Mouse (Mus musculus): Measurements from ENCODE around the gene Trhr2.

Gene Trhr2

DNA sequence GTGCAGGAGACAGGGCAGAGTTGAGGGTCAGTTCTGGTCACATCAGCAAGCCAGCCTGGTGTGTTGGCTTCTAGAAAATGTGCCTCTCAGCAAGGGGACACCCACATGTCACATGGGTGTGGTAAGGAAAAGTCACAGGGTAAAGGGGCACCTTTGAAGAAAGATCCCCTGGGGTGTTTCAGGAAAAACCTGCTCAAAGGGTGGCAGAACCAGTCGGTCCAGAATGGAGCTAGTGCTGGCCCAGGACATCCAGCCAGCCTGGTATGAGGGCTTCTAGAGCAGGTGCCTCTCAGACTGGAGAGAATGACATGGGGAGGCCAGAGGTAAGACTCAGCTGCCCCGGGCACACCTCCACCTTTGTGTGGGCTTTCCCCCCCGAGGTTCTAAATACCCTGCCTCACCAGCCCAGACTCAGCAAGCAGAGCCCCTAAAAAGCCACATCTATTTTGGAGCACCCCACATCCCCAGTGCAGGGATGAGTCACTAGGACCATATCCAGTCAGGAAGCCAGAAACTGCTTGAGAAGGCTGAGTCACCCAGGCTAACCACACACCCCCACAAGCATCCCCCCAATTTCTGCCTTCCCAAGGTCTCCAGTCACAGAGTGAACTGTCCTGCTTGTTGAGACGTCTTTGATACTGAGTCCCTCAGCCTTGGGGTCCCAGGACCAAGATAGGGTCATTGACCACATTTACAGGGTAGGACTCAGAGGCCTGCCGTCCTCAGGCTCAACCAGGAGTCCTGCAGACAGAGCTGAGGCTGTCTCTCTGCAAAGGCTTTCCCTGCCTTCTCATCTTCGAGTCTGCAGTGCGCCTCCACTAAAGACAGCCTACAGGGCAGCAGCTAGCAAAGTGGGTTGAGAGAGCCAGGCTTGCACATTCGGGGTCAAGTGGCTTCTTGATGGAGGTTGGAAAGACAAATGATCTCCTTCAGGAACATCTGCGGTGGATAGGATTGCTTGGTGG lies 4.6 kb downstream of the Trhr2 start:
- DNase-seq (ENCODE audit: inconsistent ontology term): peak; percentile 50

DNA sequence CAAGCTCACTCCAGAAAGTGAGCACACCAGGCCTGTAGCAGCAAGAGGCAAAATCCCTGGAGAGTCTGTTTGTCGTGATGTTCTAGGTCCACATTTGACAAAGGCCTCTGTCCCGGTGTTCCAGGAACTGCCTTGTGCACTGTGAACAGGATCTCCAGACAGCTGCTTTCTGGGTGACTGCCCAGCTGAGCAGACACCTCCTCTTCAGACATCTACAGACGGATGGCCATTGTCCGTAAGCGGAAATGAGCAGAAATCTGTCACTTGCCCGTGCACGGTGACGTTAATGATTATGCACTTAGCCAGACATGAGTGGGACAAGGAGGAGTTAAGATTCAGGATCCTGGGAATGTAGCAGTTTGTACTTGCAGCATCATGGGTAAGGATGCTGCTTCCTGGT lies 6.4 kb downstream of the Trhr2 start:
- no peak for DNase-seq (ENCODE audit: inconsistent ontology term)

DNA sequence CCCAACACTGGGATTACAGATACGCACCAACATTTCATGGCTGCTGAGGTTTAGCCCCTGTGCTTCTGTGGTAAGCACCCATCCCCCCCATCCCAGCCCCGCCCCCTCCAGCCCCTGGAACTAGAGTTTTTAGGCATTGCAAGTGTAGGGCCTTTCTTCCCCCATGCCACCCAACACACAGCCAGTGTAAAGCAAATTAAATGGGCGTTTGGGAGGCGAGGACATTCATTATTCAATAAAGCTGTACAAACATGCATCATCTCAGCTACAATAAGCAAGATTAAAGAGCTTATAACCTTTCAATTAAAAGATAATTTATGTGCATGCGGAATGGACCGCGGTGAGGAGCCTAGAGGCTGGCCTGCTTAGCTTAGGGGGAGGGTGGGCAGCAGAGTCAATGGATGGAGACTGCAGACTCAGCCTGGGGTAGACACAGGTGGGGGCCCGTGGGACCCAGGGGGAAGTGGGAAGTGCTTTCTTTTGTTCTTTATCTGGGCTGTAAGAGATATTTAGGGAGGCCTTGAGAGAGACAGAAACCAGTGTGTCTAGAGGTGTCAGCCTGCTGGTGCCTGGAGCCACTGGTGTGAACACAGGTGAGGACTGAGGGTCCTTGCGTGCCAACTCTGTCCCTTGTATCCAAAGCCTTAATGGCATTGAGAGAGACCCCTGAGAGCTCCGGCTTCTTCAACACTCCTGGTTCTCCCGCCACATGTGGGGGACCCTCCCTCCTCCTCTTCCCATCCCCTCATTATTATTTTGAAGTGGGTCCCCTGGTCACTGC lies 10.0 kb downstream of the Trhr2 start:
- DNase-seq (ENCODE audit: inconsistent ontology term): no peak

DNA sequence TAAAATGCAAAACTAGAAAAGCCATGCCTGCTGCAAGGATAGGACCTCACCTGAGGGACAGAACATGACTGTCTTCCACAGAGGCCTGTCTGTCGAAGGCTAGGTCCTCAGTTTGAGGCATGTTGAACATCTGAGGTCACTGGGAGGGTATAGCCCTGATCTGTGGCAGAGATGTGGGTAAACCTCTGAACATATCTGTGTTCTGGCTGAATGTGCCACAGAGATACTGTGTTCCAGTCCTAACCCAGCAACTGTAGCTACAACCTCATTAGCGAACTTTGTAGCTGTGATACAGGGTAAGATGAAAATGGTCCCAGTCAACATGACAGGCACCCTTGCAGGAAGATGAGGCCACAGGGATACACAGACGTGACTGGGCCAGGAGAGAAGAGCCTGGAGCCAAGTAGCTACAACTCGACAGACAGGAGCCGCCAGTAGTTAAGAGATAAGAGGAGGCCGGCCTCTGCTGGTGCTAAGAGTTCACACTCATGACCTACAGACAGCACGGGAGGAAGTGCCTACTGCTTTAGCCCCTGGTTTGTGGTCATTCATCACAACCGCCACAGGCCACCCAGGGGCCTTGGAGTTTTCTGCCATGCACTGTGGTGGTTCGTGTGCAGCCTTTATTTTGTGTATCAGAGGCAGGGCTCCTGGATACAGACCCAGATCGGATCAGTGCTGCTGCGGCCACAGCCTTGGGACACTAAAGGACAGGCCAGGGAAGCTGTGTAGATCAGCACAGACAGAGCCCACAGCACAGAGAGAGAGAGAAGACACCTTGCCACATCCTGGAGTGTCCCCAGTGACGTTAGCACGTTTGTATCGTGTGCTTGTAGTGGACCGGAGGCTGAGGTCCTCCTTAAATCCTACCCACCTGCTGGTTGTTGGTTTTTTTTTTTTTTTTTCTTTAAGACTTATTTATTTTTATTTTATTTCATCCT lies 10.9 kb downstream of the Trhr2 start:
- no peak for DNase-seq (ENCODE audit: inconsistent ontology term)

DNA sequence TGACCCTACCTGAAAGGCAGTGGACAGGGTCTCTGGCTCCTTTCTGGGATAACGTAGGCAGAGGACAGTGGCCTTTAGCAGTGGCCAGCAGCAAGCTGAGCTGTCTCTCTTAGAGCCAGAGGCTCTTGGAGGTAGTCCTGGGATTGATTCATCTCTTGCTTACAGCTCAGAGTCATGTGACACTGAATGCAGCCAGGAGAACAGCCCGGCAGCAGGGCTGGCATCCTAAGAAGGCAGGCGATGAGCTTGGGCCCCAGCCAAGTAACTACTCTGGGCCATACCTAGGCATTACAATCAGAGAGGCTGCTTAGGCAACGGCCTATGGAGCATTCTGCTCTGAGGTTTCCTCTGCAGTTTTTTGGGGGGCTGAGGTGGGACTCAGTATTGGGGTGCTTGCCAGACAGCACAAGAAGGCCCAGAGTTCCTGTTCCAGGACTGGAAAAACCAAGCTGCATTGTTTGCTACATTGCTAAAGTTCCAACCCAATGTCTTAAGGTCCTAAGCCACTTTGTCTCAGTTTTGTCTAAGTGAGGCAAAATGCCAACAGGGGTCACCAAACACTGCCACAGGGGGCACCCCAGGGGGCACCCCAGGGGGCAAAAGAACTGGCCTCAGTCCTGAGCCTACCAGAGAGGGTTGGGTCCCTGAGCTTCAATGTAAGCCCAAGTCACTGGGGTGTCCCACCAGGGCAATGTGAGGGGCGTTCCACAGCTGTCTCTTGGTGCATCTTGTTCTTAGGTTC lies 12.6 kb downstream of the Trhr2 start:
- peak; percentile 81 for DNase-seq (ENCODE audit: inconsistent ontology term)

DNA sequence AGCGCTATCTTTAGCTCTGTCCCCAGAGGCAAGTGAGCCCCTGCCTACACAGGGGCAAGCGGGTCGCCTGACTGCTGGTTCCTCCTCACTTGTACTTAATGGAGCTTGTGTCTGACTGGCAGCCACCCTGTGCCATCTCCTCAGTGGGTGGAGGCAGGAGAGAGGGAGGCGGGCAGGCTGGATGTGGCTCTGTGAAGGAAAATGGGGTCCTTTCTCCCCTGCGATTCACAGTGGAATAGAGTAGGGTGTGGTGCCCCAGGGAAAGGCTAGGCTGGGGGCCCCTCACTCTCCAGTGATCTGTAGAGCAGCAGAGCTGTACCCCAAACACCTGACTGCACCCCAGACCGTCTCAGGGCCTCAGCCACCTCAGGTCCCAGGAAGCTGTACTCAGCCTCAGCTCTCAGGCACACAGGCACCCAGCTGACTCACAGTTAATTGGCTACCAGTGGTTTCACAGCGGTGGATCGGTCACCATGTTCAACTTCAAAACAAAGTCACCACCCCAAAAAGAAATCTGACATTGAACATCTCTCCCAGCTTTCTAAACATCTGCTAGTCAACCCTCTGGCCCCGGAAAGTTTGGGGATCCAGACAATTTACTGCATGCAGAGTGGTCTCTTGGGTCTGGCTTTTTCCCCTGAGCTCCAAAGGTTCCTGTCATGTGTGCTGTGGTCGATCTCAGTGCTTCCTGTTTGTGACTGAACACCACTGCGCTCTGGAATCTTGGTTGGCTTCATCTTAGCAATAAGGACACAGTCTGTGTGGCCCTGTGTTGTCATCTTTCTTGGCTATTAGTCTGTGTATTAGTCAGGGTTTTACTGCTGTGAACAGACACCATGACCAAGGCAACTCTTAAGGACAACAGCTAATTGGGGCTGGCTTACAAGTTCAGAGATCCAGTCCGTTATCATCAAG lies 15.1 kb downstream of the Trhr2 start:
- DNase-seq (ENCODE audit: inconsistent ontology term): no peak

DNA sequence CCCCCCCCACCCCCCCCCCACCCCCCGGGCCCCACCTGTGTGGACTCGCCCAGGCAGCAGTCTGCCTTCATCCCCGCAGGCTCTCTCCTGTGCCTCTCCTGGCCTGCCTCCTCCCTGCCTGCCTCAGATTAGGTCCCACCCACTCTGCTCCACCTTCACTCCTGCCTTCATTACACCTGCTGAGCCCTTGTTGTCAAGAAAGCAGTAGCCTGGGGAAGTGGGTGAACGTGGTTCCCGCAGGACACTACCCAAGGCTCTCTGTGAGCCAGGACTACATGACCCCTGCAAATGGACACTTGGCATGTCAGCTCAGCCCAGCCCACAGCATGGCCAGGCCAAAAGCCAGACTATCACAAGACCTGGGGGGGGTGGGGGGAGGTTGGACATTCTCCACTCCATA lies 16.3 kb downstream of the Trhr2 start:
- no peak for DNase-seq (ENCODE audit: inconsistent ontology term)

DNA sequence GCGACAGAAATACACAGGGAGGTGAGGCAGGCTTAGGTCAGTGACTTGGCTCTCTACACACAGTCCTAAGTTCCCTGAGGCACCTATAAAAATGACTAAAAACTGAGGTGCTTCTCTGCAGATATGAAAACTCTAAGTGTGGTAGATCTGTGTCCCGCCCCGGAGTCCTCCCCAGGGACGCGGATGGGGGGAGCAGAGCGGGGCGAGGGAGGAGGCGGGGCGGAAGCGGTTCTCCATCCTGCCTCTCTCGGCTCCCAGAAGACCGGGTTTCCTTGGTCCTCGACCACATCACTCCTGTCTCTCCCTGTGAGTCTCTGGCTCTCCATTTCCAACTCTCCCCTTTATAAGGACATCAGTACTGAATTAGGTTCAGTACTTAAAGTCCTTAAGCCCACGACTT lies 16.8 kb downstream of the Trhr2 start:
- DNase-seq (ENCODE audit: inconsistent ontology term): peak; percentile 62

DNA sequence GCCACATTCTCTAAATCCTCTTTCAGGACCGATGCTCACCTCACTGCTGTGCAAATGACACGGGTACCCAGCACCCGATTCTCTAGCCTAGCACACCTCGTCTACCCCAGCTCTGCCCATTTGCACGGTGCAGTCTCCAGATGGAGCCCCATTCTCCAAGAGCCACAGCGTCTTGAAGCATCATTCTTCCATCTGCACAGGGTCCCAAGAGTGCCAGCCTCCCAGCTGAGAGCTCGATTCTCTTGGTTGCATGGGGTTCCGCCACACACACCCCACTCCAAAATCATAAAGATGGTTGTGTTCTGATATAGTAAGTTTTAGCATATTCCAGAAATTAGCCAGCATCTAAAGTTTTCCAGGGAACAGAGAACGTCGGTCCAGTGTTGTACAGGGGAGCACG lies 17.2 kb downstream of the Trhr2 start:
- no peak for DNase-seq (ENCODE audit: inconsistent ontology term)

DNA sequence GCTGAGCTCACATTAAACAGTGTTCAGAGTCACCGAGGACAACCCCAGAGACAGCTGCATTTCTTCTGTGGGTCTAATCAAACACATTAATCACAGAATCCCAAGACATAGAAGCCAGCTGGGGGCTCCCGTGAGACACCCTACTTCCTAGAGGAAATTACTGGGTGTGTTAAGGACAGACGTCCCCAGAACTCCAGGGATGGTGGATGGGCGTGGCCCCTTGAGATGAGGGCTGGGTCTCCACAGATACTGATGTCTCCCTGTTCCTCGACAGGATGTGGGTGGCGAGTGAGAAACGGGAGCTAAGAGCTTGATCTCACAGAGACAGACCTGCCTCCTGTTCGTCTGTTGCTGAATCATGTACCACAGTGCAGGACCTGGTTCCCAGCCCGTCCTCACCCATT lies 17.7 kb downstream of the Trhr2 start:
- peak; percentile 50 for DNase-seq (ENCODE audit: inconsistent ontology term)

DNA sequence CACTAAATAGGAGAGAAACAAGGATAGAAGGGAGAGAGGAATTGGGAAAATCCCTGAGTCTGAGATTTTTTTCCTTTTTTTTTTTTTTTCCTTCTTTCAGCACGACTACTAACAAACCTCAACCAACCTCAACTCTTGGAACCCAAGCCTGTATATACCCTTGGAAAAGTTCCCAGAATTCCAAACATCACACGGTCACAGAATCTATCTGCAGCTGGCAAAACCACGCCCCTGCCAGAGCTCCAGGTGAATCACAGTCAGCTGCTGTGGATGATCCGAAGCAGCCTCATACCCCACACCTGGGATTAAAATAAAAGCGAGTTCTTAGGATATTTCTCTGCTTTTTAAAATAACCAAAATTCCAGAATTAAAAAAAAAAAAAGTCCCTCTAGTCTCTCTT lies 18.2 kb downstream of the Trhr2 start:
- DNase-seq (ENCODE audit: inconsistent ontology term): no peak

DNA sequence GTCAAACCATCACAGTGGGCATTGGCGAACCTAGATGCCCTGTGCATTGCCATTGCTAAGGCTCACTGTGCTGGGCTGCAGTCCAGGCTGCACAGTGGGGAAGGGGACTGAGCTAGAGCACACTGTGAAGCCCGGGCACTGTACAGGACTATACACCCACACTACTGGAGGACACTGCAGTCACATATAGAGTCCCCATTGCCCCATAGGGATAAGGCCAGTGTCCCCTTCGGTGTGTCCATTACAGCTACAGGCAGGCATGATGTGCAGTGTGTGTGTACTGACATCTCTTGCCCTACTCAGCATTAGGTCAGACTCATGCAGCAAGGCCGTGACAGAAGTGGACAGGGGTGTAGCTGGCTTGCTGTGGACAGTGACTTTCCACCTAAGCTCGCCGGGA lies 18.8 kb downstream of the Trhr2 start:
- no peak for DNase-seq (ENCODE audit: inconsistent ontology term)

DNA sequence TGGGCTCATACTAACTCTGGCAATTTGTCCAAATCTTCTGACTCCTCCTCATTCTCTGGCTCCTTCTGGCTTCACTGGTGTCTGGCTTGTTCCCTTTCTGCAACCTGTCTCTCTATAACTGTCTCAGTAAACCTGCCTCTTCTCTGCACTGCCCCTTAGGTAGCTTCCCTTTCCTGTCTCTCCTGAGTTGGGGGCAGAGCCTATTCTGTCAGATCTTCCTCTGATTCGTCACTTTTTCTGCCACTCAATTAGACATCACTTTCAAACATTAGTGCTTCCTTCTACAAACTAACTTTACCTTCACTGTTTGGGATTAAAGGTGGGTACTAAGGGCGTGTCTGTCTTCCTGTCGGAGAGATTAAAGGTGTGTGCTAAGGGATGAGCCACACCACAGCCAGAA lies 19.8 kb downstream of the Trhr2 start:
- no peak for DNase-seq (ENCODE audit: inconsistent ontology term)

DNA sequence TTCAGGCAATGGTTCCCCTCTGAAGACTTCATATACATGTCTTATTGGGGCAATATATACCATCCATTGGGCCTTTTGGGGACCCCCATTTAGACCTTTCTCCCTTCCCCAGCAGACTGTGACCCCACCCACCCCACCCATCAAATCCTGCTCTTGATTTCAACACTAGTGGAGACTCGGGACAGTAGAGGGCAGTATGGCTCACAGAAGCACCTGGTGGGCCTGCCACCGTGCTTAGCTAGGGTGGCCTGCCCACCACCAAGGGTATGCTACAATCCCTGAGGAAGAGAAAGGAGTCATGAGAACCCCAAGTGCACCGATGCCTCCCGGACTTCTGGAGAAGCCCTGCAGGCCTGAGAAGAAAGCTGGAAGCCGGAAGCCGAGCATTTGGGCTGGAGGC lies 21.7 kb downstream of the Trhr2 start:
- DNase-seq (ENCODE audit: inconsistent ontology term): no peak

DNA sequence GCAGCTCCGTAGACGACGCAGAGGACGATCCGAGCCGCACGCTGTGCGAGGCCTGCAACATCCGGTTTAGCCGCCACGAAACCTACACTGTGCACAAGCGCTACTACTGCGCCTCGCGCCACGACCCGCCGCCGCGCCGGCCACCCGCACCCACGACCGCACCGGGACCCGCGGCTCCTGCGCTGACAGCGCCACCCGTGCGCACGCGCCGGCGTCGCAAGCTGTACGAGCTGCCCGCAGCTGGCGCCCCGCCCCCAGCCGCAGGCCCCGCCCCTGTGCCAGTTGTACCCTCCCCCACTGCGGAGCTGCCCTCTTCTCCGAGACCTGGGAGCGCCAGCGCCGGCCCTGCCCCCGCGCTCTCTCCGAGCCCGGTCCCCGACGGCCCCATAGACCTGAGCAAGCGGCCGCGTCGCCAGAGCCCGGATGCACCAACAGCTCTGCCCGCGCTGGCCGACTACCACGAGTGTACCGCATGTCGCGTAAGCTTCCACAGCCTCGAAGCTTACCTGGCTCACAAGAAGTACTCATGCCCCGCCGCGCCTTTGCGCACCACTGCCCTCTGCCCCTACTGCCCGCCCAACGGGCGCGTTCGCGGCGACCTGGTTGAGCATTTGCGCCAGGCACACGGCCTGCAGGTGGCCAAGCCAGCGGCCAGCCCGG lies 24.2 kb downstream of the Trhr2 start:
- DNase-seq (ENCODE audit: inconsistent ontology term): peak; percentile 71

DNA sequence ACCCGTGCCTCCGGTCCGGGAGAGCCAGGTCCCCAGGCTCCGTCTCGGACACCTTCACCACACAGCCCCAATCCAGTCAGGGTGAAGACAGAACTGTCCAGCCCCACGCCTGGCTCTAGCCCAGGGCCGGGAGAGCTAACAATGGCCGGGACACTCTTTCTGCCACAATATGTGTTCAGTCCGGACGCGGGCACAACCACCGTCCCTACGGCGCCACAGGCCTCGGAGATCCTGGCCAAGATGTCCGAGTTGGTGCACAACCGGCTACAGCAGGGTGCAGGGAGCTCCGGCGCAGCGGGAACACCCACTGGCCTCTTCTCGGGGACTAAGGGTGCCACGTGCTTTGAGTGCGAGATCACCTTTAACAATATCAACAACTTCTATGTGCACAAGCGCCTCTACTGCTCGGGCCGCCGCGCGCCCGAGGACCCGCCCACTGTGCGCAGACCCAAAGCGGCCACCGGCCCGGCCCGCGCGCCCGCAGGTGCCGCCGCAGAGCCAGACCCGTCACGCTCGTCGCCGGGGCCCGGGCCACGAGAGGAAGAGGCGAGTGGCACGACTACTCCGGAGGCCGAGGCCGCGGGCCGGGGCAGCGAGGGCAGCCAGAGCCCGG lies 24.8 kb downstream of the Trhr2 start:
- DNase-seq (ENCODE audit: inconsistent ontology term): no peak

DNA sequence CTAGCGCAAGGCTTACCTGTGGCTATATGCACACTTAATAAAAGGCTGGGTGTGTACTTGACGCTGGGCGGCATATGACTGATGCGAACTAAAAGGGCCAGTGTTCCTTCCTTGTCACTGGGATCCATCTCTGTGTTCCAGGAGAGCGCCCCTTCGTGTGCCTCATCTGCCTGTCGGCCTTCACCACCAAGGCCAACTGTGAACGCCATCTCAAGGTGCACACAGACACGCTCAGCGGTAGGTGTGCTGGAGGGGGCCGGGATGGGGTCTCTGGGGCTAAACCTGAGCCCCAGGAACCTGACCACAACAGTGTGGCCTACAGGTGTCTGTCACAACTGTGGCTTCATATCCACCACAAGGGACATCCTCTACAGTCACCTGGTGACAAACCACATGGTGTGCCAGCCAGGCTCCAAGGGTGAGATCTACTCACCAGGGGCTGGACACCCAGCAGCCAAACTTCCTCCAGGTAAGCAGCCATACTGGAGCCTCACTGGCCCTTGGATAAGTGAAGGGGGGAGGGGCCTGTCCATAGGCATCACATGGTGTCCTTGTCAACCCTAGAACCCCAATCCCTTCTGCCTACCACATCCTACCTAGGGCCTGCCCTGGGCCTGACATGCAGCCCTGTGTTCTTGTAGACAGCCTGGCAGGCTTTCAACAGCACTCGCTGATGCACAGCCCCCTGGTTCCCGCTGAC lies 25.6 kb downstream of the Trhr2 start:
- DNase-seq (ENCODE audit: inconsistent ontology term): no peak

DNA sequence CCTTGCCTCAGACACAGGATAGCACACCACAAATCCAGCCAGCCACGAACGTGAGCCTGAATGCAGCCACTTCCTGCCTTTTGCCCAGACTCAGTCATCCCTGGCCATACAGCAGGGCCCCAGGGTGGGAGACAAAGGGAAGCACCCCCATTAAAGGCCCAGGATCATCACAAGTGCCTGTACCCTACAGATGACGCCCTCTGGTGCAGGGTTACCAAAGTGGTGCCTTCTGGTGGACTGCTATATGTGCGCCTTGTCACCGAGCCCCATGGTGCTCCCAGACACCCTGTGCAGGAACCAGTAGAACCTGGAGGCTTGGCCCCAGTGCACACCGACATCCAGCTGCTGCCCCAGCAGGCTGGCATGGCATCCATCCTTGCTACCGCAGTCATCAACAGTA lies 27.0 kb downstream of the Trhr2 start:
- DNase-seq (ENCODE audit: inconsistent ontology term): no peak

Data from Muller cell, postnatal 12 days (primary cell).